Mouse (Mus musculus) myocyte (in vitro differentiated cells): ENCODE data around the gene Pdcl2.

Experiments
- CEBPB ChIP-seq: IDR thresholded peaks from 2 replicates; pipeline ENCODE4 v1.6.1; 2011; ENCODE audit warnings: mild to moderate bottlenecking, moderate library complexity; ENCODE audit not compliant: poor library complexity, insufficient read depth, severe bottlenecking
- E2F4 ChIP-seq: IDR thresholded peaks from one replicate; pipeline ENCODE4 v1.6.1; 2011; ENCODE audit warnings: mild to moderate bottlenecking, control low read depth, moderate library complexity; ENCODE audit not compliant: insufficient read depth
- MYOD1 ChIP-seq, 3 experiments: IDR thresholded peaks; one replicate each; pipeline ENCODE4 v1.6.1; 2011; ENCODE audit warnings: control low read depth in 2 of 3, low read depth in 2 of 3, mild to moderate bottlenecking in 2 of 3, moderate library complexity in 1 of 3; ENCODE audit not compliant: insufficient read length in 2 of 3, control insufficient read depth in 1 of 3
- POLR2A ChIP-seq: IDR thresholded peaks from one replicate; pipeline ENCODE4 v1.6.1; 2011; ENCODE audit warnings: low read depth, mild to moderate bottlenecking, control low read depth, moderate library complexity; ENCODE audit not compliant: insufficient read length
- POLR2AphosphoS2 ChIP-seq: IDR thresholded peaks from one replicate; pipeline ENCODE4 v1.6.1; 2011; ENCODE audit warnings: low read depth, control low read depth; ENCODE audit not compliant: insufficient read length
- REST ChIP-seq: IDR thresholded peaks from one replicate; pipeline ENCODE4 v1.6.1; 2011; ENCODE audit warnings: mild to moderate bottlenecking, control low read depth, moderate library complexity; ENCODE audit not compliant: insufficient read depth, insufficient read length
- SRF ChIP-seq: IDR thresholded peaks from one replicate; pipeline ENCODE4 v1.6.1; 2011; ENCODE audit warnings: low read depth; ENCODE audit not compliant: control insufficient read depth, insufficient read length
- TCF12 ChIP-seq: IDR thresholded peaks from one replicate; pipeline ENCODE4 v1.6.1; 2011; ENCODE audit warnings: mild to moderate bottlenecking, control low read depth; ENCODE audit not compliant: poor library complexity, insufficient read depth, severe bottlenecking
- USF1 ChIP-seq: IDR thresholded peaks from one replicate; pipeline ENCODE4 v1.6.1; 2011; ENCODE audit warnings: low read depth, mild to moderate bottlenecking, control low read depth, moderate library complexity

GRCm38 (mm10) chr5:76340931-76341330, 10.0 kb upstream of the Pdcl2 start:
- TF ChIP-seq POLR2A (no peak), USF1 (no peak), E2F4 (no peak), SRF (no peak), POLR2AphosphoS2 (no peak), TCF12 (peak; percentile 64), CEBPB (no peak), MYOD1 (IDR thresholded peaks at IDR 0.05; ENCODE audit: control insufficient read depth in 1 of 3, insufficient read length in 2 of 3, low read depth in 2 of 3) (peak; percentile 42 to 85 (median 77)), REST (no peak)
